Mouse (Mus musculus): ENCODE measurements at regions not wholly inside any gene's neighbourhood (a gene's known extent, or its start where the extent isn't known, plus 50 kb on each side); places are given as distances from the start of the nearest gene placed in this dataset.

DNA sequence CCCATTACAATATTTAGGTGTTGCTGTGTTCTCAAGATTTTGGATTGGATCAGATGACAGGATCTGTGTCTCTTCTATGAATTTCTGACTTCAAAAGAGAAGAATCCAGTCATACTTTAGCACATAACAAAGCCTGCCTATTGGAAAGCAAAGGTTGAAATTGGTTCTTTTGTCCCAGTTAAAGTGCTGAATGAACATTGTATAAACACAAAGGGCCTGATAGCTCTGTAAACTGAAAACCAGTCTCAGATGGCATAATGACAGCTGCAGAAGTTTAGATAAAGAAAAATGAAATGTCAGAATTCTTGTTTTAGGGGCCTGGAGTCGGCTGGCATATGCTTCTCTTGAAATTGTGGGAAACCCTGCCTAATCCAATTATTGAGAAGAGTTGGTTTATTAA lies 1223.6 kb downstream of the Dnajb9 start:
- no peak for TF ChIP-seq POLR2A (IDR thresholded peaks at IDR 0.05; ENCODE audit: borderline replicate concordance, extremely low read depth, insufficient read depth, insufficient read length, poor library complexity, severe bottlenecking)
- TF ChIP-seq CTCF (IDR thresholded peaks at IDR 0.05; ENCODE audit: borderline replicate concordance, extremely low read depth, insufficient read depth, insufficient read length) = no peak
